Mouse (Mus musculus): ENCODE data around the gene Islr. TPM values are rescaled to one million over a fixed set of nuclear protein-coding genes. Genes with fewer than 3 reads are reported as not detected.

Islr gene
- polyA plus RNA-seq, 1 experiment from 2014 or later = 89.5 TPM

DNA sequence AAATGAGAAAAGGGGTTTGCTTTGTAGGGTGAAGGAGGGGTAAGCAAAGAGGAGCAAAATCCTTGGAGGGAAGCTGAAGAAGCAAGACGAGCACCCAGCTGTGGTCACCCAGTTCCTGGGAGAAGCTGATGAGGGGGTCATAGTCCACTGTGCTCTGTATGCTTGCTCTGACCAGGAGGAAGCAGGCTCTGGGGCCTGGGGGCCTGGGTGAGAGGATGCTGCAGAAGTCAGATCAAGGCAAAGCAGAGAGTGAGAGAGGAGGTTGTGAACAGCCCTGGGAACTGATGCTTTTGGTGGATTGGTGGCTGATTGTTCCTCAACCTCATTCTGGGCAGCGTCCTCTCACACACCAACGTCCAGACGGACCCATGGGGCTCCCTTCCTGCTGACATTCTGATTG, 26.9 kb downstream of the Islr start:
- no peak overlapping the region for H3K9ac ChIP-seq
- no peaks in the 10 kb centered on the region for H3K36me3 ChIP-seq
- H3K4me3 ChIP-seq = no peak overlapping the region
- H3K9me3 ChIP-seq = no peaks in the 10 kb centered on the region
- WGBS = 67% methylated on average over 4 of the region's 4 CpGs
- no peaks in the 10 kb centered on the region for H3K4me1 ChIP-seq
- H3K4me2 ChIP-seq = no peak overlapping the region
- no peak overlapping the region for H3K27ac ChIP-seq
- H3K27me3 ChIP-seq = no peaks in the 10 kb centered on the region
- no peak for ATAC-seq (ENCODE audit: borderline replicate concordance, extremely low read depth, low FRiP score, low TSS enrichment)

DNA sequence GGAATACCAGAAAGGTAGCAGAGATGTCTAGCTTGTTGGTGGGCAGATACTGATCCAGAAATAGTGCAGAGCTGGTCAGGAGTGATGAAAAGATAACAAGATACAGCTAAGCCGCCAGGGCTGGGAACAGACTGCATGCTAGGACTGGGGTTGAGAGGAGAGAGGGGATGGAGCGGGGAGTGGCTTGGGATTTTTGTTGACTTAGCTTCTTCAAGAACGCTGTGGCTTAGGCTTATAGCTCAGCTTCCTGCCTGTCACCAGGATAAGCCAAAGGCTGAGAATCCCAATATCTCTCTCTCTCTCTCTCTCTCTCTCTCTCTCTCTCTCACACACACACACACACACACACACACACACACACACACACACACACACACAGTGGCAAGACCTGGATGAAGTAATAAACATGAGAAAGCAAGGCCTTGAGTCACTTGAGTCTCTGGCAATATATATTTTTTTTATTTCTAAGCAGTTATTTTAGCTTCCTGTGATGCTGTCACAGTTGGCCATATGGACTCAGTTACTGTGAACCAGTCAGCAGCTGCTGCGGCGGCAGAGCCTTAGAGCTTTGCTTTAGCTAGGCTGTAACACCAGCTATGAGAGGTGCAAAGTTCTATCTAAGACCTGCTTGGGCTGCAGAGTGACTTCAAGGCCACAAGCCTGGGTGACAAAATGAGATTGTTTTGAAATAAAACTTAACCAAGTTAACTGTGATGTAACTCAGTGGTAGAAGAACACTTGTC, 28.2 kb downstream of the Islr start:
- Histone ChIP-seq H3K4me1 (no peaks in the 10 kb centered on the region), H3K27ac (no peak overlapping the region), H3K36me3 (no peaks in the 10 kb centered on the region), H3K9me3 (no peaks in the 10 kb centered on the region), H3K4me3 (no peak overlapping the region), H3K4me2 (no peak overlapping the region), H3K9ac (no peak overlapping the region), H3K27me3 (no peaks in the 10 kb centered on the region)
- 28% methylated on average over 5 of the region's 5 CpGs for WGBS
- ATAC-seq (ENCODE audit: borderline replicate concordance, extremely low read depth, low FRiP score, low TSS enrichment) = no peak

DNA sequence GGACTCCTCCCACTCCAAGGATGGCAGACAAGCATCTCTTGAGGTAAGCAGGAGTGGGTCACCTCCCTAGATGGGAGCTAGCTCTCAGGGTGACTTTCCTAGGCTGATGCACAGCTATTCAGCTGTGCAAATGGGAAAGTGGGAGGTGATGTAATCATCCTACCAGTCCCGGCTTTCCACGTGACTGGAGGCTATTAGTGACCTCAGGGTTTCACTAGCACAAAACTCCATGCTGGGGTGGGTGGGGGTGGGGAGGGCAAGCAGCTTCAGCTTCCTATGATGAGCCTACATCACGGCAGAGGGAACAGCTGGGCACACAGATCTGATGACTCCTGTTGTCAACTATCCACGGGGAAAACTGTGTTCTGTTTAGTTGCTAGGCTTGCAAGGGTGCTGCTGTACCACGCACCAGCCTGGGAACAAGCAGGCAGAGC, 29.3 kb downstream of the Islr start:
- Histone ChIP-seq H3K36me3 (no peaks in the 10 kb centered on the region), H3K27me3 (no peaks in the 10 kb centered on the region), H3K4me2 (no peak overlapping the region), H3K9me3 (no peaks in the 10 kb centered on the region), H3K4me3 (no peak overlapping the region), H3K27ac (no peak overlapping the region), H3K4me1 (no peaks in the 10 kb centered on the region), H3K9ac (no peak overlapping the region)
- no peak for ATAC-seq (ENCODE audit: borderline replicate concordance, extremely low read depth, low FRiP score, low TSS enrichment)
- WGBS = 25% methylated on average over 5 of the region's 5 CpGs

DNA sequence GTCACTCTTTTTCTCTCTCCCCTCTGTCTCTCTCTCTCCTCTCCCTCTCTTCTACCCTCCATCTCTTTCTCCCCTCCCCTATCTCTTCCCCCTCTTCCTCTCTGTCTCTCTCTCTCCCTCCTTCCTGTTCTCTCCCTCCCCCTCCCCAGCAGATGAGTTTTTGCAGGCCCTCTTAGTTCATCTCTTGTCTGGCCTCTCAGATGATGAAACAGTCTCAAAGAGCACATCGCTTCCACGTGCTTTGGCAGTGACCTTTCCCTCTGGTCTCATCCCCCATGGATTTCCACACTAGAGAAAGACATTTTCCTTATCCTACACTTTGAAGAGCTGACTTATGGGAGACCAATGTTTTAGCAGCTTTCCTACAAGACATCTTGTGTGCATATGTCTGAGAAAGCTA, 31.2 kb downstream of the Islr start:
- H3K27me3 ChIP-seq = no peaks in the 10 kb centered on the region

DNA sequence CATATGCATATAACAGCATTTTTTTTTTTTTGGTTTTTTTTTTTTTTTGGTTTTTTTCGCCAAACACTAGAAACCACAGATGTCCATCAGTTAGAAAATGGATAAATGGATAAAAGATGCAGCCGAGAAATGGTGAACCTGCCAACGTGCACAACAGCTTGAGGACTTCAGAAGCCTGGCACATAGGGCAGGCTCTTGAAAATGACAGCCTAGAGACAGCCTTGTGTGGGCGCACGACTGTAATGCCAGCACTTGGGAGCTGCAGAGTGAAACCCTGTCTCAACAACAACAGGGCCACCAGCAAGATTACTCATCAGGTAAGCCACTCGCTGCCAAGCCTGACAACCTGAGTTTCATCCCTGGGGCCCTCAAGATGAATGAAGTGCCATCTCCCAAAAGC, 34.7 kb downstream of the Islr start:
- no peak for ATAC-seq (ENCODE audit: borderline replicate concordance, extremely low read depth, low FRiP score, low TSS enrichment)
- Histone ChIP-seq H3K27ac (no peak overlapping the region), H3K4me2 (no peak overlapping the region), H3K9ac (no peak overlapping the region), H3K4me1 (no peaks in the 10 kb centered on the region), H3K27me3 (no peaks in the 10 kb centered on the region), H3K9me3 (no peaks in the 10 kb centered on the region), H3K4me3 (no peak overlapping the region), H3K36me3 (no peaks in the 10 kb centered on the region)
- WGBS = 71% methylated on average over 6 of the region's 6 CpGs

More for the DNA sequence above, 31.2 kb downstream of the Islr start:
- Histone ChIP-seq H3K9ac (no peak overlapping the region), H3K4me1 (no peaks in the 10 kb centered on the region), H3K9me3 (no peaks in the 10 kb centered on the region), H3K4me2 (no peak overlapping the region), H3K27ac (no peak overlapping the region), H3K4me3 (no peak overlapping the region), H3K36me3 (no peaks in the 10 kb centered on the region)
- 58% methylated on average over 2 of the region's 2 CpGs for WGBS
- no peak for ATAC-seq (ENCODE audit: borderline replicate concordance, extremely low read depth, low FRiP score, low TSS enrichment)

DNA sequence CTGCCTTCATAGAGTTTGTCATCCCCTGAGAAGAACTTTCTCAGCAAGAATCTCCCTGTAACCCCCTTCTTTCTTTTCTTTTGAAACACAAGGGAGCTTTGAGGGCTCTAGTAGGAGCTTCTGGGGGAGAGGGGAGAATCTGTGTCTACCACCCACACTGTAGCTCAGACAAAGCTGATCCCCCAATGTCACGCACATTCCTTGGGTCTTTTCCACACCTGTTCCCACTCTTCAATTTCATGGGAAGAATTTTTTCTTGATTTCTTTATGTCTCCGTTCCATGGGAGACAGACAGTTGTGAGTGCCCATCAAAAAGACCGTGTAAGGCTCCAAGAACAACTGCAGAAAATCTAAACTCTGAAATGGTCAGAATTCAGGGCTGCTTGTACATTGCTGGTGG, 35.2 kb downstream of the Islr start:
- no peak overlapping the region for H3K4me3 ChIP-seq
- no peaks in the 10 kb centered on the region for H3K9me3 ChIP-seq
- no peak overlapping the region for H3K4me2 ChIP-seq
- H3K27ac ChIP-seq = no peak overlapping the region
- no peaks in the 10 kb centered on the region for H3K36me3 ChIP-seq
- no peak overlapping the region for H3K9ac ChIP-seq
- H3K27me3 ChIP-seq = no peaks in the 10 kb centered on the region
- 61% methylated on average over 3 of the region's 3 CpGs for WGBS
- ATAC-seq (ENCODE audit: borderline replicate concordance, extremely low read depth, low FRiP score, low TSS enrichment) = no peak
- H3K4me1 ChIP-seq = no peaks in the 10 kb centered on the region

DNA sequence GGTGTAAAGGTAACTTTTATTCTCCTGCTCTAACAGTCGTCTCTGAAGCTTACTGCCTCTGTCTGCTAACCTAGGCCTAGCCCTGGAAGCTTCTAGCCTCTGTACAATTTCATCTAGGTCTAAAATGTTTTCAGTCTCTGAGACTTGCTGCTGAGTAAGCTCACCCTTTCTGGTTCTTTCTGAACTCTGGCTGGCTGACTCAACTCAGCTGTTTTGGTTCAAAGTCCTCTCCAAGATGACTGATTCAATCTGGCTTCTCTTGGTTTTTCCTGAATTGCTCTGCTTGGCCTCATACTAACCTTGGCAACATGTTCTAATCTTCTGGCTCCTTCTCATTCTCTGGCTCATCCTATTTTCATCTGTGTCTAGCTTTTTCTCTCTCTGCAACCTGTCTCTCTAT, 38.3 kb downstream of the Islr start:
- Histone ChIP-seq H3K4me3 (no peak overlapping the region), H3K9me3 (no peaks in the 10 kb centered on the region), H3K9ac (no peak overlapping the region), H3K4me2 (no peak overlapping the region), H3K27me3 (no peaks in the 10 kb centered on the region), H3K36me3 (no peaks in the 10 kb centered on the region), H3K4me1 (no peaks in the 10 kb centered on the region; the same call in 1 of the 2 replicates), H3K27ac (no peak overlapping the region)
- WGBS = 71% methylated on average over 1 of the region's 1 CpGs
- ATAC-seq (ENCODE audit: borderline replicate concordance, extremely low read depth, low FRiP score, low TSS enrichment) = no peak

DNA sequence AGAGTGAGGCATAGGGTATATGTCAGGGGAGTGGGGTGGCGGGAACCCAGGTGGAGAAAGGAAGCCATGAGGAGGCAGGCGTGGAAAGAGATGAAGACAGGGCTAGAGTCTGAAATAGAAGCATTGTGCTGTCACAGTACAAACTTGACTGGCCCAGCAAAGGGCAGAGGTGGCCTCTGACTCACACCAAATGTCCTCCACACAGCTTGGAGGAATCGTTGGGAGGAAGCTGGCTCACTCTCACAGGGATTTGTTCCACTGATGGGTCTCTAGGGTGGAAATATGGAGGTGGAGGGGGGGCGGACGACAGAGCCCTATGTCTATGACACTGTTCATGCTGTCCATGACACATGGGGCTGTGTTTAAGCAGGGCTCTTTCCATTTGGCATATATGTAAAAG, 41.0 kb downstream of the Islr start:
- Histone ChIP-seq H3K27me3 (no peaks in the 10 kb centered on the region), H3K4me2 (no peak overlapping the region), H3K9ac (no peak overlapping the region), H3K4me3 (no peak overlapping the region), H3K36me3 (no peaks in the 10 kb centered on the region), H3K9me3 (no peaks in the 10 kb centered on the region), H3K27ac (no peak overlapping the region), H3K4me1 (peaks cover 24% of the 10 kb centered on the region)
- ATAC-seq (ENCODE audit: borderline replicate concordance, extremely low read depth, low FRiP score, low TSS enrichment) = no peak
- WGBS = 63% methylated on average over 5 of the region's 5 CpGs

DNA sequence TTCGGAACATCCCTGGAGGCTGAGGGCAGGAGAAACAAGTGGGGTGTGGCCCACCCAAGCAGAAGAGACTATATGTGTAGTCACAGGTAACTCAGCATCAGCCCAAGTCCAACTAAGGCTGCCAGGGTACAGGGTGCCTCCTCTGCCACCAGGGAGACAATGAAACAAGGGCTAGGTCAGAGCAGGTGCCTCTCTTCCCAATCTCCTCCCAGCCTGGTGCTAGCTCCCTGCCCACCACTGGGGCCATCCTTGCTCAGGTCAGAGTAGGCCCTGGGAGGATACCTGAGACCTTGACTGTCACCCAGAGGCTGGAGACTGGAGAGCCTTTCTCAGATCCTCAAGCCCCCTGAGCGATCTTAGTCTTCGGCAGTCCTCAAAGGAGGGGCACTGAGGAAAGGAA, 41.9 kb downstream of the Islr start:
- Histone ChIP-seq H3K4me1 (peaks cover 34% of the 10 kb centered on the region), H3K9me3 (no peaks in the 10 kb centered on the region), H3K27ac (no peak overlapping the region), H3K36me3 (no peaks in the 10 kb centered on the region), H3K9ac (no peak overlapping the region), H3K27me3 (no peaks in the 10 kb centered on the region), H3K4me2 (no peak overlapping the region), H3K4me3 (no peak overlapping the region)
- 88% methylated on average over 3 of the region's 3 CpGs for WGBS
- no peak for ATAC-seq (ENCODE audit: borderline replicate concordance, extremely low read depth, low FRiP score, low TSS enrichment)

DNA sequence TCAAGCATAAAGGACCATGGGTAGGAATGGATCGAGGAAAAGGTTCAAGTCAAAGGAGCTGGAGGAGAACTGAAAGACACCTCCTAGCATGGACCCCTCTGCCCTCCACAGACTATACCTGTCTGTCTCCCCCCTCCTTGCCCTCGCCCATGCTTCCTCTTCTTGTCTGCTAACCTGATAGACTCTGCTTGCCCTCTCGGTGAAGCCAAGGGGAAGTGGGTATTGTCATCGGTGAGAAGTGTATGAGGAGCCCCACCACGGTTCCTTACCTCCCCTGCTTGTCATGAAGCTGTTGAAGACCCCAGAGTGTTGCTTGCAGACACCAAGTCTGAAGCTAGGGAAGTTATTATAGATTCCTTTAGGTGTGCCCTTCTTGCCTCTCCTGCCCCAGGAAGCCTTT, 43.8 kb downstream of the Islr start:
- ATAC-seq (ENCODE audit: borderline replicate concordance, extremely low read depth, low FRiP score, low TSS enrichment) = no peak
- Histone ChIP-seq H3K4me2 (no peak overlapping the region), H3K9me3 (no peaks in the 10 kb centered on the region), H3K4me3 (no peak overlapping the region), H3K36me3 (no peaks in the 10 kb centered on the region), H3K9ac (no peak overlapping the region), H3K4me1 (peaks cover 53% of the 10 kb centered on the region), H3K27me3 (no peaks in the 10 kb centered on the region), H3K27ac (peak overlapping the region; percentile 97)
- whole genome bisulfite sequencing = 53% methylated on average over 5 of the region's 5 CpGs

DNA sequence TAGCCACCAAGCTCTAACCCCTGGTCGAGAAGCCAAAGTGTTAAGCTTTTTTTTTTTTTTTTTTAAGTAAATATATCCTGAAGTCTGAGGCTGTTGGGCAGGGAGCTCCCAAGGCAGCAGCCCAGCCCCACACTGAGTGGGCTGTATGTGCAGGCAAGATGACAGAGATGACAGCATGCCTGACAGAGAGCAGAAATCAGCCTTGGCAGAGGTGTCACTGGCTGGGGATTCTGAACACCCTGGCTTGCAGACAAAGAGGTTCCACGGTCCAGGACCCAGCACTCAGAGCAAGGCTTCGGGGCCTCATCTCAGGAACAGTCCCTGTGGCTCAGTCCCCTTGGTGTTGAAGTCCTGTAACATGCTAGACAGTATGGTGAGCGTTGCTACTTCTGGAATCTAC, 44.3 kb downstream of the Islr start:
- H3K4me3 ChIP-seq = no peak overlapping the region
- H3K4me2 ChIP-seq = no peak overlapping the region
- H3K9ac ChIP-seq = no peak overlapping the region

DNA sequence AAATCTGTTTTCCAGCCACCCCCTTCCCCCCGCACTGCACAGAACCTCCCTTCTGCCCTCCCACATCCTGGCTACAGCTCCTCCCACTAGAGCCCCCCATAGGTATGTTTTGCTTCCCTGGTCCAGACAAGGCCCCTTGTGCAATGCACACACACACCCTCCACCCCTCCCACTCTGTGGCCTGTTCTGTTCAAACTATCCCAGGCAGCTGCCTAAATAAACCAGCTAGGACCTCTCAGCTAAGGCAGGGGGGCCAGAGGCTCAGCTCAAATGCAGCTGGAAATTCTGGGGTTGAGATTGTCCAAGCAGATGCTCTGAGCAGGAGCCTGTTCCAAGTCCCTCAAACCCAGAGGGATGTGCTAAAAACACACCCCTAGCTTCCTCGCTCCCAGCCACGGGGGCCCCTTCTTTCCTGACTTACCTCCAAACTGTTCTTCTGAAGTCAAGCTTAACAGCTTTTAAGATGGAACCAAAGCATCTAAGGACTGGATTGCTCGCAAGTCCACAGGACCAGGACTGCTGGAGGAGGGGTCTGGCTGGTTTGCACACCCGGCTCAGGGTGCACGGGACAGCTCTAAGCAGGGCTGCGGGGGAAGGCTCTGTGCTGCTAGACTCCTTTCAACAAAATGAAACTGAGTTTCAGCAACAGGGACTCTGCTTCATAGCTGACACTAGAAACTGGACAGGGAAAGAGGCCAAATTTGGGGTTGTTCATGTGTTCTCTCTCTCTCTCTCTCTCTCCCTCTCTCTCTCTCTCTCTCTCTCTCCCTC, 45.4 kb downstream of the Islr start:
- H3K9ac ChIP-seq = peak overlapping the region; percentile 22

More for the DNA sequence above, 44.3 kb downstream of the Islr start:
- H3K4me1 ChIP-seq = peaks cover 57% of the 10 kb centered on the region
- ATAC-seq (ENCODE audit: borderline replicate concordance, extremely low read depth, low FRiP score, low TSS enrichment) = no peak
- no peaks in the 10 kb centered on the region for H3K36me3 ChIP-seq
- H3K27ac ChIP-seq = peak overlapping the region; percentile 97
- no peaks in the 10 kb centered on the region for H3K27me3 ChIP-seq
- 20% methylated on average over 4 of the region's 4 CpGs for WGBS
- H3K9me3 ChIP-seq = no peaks in the 10 kb centered on the region

More for the DNA sequence above, 45.4 kb downstream of the Islr start:
- peak; percentile 83 for ATAC-seq (ENCODE audit: borderline replicate concordance, extremely low read depth, low FRiP score, low TSS enrichment)
- Histone ChIP-seq H3K27me3 (no peaks in the 10 kb centered on the region), H3K4me1 (peaks cover 67% of the 10 kb centered on the region), H3K27ac (peak overlapping the region; percentile 97), H3K4me3 (peak overlapping the region; percentile 29), H3K9me3 (no peaks in the 10 kb centered on the region), H3K4me2 (peak overlapping the region; percentile 59), H3K36me3 (no peaks in the 10 kb centered on the region)
- WGBS = 8% methylated on average over 7 of the region's 7 CpGs
